Mouse (Mus musculus) gastrocnemius, postnatal 4 days (tissue): ENCODE data around the gene Fcer1g. TPM values are rescaled to one million over a fixed set of nuclear protein-coding genes. Genes with fewer than 3 reads are reported as not detected.

Experiments used
- DNase-seq, 2 experiments: peaks; one replicate each; pipeline ENCODE4 v3.0.0; 2021 to 2022; ENCODE audit warnings: low spot score in 2 of 2, mixed read lengths in 2 of 2
- total RNA-seq, 2 experiments: library from RNA; stranded (reverse); gene quantifications; 2 replicates each; pipeline ENCODE4 v1.2.3; 2021

Gene Fcer1g
- total RNA-seq, 2 experiments from 2014 or later = 18.7 to 28.7 TPM

DNA sequence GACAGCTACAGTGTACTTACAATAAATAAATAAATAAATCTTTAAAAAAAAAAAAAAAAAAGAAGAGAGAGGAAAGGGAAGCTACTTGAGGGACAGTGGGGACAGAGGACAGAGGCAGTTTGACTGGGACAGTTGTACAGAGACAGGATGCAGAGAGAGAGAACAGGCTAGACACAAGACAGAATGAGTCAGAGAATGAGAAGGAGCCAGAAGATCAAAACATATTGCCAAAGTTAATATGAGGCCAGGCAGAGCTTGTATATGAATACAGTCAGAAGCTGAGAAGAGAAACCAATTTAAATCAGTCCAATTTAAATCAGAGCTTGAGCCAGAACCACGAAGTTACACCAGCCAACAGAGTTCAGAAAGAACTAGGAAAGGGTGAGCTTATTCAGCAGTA is 34.2 kb upstream of the Fcer1g start:
- no peak for DNase-seq

DNA sequence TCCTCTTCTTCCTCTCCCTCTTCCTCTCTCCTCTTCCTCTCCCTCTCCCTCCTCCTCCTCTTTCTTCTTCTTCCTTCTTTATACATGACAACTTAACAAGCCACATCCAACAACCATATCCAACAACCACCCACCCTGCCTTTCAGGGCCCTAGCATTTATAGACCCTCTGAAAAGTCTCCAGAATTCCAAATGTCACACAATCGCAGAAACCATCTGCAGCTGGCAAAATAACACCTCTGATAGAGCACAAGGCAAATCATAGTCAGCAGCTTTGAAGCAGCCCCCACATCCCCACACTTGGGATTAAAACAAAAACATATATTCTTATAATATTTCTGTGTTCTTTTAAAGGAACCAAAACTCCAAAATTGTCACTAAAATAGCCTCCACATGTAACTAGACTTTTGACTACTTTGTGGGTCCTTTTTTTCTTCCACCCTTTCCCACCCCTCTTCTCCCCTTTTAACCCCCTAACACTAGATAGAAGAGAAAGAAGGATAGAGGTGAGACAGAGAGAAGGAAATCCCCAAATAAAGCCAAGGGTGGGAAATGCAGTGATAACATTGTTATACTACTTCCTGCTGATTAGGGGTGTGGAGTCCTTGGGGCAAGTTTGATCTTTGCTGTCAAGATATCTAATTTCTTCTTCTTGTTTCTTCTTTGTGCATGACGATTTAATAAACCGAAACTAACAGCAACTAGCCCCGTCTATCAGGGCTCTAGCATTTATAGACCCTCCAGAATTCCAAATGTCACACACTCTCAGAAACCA is 32.0 kb upstream of the Fcer1g start:
- no peak for DNase-seq

DNA sequence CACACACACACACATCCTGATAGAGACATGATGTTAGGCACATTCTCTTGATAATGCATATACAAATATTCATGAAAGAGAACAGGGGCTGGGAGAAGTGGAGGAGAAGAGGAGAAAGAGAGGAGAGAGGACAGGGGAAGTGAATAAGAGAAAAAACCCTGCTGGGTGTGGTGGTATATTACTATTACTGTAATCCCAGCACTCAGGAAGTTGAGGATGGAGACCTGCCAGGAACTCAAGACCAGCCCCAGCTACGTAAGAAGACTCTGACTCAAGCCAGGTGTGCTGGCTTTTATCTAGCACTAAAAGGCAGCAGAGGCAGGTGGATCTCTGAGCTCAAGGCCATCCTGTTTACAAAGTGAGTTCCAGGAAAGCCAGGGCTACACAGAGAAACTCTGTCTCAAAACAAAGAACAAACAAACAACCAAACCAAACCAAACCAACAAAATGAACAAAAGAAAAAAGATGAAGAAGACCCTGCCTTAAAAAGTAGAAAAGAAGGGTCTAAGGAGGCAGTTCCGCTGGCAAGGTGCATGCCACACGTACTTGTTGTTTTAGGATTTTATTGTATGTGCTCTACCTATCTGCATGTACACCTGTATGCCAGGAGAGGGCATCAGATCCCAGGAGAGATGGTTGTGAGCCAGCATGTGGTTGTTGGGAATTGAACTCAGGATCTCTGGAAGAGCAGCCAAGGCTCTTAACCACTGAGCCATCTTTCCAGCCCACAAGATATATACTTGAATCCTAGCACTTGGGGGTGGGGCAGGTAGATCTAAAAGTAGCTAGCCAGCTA is 29.7 kb upstream of the Fcer1g start:
- DNase-seq = no peak

DNA sequence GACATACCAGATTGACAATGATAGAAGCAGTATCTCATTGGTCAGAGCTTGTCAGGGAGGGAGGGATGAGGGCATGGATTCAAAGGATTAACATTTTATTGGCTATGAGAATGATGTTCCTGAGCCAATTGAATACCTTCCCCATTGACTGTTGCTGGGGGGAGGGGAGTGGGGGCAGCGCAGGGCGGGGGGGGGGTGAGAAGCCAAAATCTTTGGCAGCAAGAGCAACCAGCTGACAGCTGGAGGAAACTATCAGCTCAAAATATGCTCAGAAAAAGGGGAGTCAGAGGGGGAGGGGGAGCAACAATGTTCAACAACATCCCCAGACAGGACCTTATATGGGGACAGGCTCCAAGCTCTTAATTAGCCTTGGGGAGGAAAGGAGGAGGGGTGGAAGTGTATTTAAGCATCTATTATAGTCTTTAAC is 29.0 kb upstream of the Fcer1g start:
- DNase-seq = peak in 1 of 2 experiments; percentile 56

DNA sequence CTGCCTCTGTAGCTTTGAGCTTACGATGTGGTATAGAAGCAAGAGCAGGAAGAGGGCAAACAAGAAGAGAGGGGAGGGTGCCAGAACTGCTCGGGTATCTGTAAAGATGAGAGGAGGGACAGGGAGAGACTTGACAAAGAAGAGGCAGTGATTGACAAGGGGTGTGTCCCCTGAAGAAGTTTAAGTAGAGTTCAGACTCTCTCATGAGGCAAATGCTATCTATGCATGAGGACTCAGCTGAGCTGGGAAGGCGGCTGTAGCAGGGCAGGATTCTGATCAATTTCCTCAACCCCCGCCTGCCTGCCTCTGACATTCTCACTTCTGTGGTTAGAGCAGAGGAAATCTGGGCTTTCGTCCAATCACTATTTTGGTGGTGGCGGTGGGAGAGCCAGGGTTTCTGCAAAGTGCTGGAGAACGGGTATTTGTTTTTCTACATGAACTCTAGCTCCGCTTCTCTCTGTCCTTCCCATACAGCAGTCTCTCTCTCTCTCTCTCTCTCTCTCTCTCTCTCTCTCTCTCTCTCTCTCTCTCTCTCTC is 28.5 kb upstream of the Fcer1g start:
- DNase-seq = peak in 1 of 2 experiments; percentile 75

DNA sequence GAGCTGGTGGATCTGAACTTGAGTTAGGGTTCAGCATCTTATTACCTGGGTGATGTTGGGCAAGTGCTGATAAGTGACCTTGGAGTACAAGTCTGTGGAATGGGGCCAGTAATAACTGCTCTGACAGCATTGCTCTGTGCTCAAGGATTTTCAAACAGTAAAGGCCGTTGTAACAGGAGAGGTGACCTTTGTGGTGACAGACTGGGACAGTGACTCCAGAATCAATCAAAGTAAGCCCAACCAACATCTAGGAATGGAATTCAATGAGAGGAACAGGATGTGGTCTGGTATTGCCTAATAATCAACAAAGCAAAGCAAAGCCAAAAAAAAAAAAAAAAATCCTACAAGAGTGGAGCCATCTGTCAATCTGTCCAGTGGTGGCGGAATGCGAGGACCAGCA is 26.2 kb upstream of the Fcer1g start:
- DNase-seq = no peak

DNA sequence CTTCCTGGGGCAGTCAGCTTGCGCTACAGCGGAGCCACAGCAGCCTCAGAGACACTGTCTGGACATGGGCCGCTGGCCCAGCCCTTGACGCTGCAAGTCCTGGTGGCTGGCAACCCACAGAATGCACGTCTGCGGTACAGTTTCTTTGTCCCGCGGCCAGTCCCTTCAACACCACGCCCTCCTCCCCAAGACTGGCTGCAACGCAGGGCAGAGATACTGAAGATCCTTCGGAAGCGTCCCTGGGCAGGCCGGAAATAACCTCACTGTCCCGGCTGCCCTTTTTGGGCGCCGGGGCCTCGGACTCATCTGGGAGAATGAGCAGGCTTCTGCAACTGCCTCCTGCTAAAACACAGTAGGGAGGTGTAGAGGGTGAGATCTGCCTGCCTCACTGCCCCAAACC is 24.8 kb upstream of the Fcer1g start:
- DNase-seq = no peak

DNA sequence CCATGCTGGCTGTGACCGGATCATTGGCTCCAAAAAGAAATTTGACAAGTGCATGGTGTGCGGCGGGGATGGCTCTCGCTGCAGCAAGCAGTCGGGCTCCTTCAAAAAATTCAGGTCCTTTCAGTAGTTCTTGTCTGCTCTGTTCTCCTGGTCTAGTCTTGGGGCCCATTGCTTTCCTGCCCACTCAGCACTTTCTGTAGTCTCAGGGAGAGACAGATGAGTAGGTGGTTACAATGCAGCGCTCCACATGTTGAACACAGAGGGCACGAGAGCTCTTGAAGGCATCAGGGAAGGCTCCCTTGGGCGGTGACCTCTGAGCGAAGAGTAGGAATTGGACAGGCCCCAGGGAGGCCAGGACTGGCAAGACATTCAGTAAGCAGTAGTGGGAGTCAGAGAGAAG is 23.6 kb upstream of the Fcer1g start:
- DNase-seq = no peak

DNA sequence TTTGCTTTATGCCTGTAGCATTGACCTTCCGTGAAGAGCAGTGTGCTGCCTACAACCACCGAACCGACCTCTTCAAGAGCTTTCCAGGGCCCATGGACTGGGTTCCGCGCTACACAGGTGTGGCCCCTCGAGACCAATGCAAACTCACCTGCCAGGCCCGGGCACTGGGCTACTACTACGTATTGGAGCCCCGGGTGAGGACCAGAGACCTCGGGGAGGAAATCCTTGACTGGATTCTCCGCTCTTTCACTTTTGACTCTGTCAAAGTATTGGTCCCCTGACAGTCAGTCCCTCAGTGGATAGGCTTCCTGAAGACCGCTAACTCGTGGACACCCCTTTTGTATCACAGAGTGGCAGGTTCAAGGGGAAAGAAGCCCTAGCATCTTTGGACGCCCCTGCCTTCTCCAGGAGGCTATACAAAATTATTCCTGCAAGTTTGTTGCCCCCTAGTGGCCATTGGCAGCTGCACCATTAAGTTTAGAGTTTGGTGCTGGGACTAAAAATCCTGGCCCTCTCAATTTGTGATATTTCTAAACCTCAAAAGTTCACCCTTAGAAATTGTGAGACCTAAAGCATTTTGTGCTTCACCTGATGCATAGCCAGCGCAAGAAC is 22.9 kb upstream of the Fcer1g start:
- peak in 1 of 2 experiments; percentile 62 for DNase-seq

DNA sequence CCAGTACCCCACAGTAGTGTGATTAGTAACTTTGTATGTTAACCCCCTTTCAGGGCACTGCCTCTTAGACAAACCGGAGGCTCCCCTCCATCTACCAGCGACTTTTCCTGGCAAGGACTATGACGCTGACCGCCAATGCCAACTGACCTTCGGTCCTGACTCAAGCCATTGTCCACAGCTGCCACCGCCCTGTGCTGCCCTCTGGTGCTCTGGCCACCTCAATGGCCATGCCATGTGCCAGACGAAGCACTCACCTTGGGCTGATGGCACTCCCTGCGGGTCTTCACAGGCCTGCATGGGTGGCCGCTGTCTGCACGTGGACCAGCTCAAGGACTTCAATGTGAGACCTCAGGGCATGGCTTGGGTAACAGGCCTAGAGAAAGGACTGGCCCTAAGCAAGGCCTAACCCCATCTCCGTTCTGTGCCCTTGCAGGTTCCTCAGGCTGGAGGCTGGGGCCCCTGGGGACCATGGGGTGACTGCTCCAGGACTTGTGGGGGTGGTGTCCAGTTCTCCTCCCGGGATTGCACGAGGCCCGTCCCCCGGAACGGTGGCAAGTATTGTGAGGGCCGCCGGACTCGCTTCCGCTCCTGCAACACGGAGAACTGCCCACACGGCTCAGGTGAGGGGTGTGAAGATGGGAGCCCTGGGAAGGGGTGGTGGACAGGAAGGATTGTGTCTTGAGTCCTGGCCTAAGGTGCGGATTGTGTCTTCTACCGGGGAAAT is 22.1 kb upstream of the Fcer1g start:
- DNase-seq = no peak

DNA sequence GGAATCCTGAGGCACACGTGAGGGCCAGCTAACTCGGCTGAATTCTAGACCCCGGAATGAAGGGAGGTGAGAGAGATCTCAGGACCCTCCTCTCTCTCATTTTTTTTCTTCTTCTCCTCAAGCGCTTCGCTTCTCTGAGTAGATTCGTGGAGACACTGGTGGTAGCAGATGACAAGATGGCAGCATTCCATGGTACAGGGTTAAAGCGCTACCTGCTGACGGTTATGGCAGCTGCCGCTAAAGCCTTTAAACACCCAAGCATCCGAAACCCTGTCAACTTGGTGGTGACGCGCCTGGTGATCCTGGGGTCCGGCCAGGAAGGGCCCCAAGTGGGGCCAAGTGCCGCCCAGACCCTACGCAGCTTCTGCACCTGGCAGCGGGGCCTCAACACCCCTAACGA is 18.2 kb upstream of the Fcer1g start:
- no peak for DNase-seq

DNA sequence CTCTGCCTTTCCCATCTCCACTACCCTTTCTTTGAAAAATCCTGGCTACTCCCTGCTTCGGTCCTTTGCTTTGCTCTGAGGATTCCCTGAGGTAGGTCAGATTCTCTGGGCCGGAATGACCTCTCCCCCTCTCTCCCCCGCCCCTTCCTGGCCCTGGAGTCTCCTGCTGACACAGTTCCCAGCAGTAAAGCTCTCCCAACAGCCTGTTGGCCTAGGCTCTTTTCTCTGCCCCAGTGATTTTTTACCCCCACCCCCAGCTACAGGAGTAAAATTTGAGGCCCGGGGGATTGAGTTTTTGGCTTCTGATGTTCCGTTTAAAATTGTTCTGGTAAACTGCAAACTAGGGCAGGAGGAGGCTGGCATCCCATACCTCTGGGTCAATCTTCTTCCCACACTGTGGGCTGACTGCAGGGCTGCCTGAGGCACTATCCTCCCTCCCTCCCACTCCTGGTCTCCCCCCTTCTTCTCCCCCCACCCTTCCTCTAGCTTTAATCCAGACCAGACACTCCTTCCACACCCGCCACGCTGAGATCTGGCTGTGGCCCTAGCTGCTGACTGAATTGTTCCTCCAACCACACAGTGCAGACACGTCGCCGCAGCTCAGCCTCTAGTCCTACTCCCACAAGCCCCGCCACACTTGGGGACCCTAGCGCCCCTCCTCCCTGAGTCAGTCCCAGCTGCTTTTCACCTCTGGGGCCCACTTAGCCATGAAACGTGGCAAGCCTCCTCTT is 17.6 kb upstream of the Fcer1g start:
- peak in 1 of 2 experiments; percentile 69 for DNase-seq

DNA sequence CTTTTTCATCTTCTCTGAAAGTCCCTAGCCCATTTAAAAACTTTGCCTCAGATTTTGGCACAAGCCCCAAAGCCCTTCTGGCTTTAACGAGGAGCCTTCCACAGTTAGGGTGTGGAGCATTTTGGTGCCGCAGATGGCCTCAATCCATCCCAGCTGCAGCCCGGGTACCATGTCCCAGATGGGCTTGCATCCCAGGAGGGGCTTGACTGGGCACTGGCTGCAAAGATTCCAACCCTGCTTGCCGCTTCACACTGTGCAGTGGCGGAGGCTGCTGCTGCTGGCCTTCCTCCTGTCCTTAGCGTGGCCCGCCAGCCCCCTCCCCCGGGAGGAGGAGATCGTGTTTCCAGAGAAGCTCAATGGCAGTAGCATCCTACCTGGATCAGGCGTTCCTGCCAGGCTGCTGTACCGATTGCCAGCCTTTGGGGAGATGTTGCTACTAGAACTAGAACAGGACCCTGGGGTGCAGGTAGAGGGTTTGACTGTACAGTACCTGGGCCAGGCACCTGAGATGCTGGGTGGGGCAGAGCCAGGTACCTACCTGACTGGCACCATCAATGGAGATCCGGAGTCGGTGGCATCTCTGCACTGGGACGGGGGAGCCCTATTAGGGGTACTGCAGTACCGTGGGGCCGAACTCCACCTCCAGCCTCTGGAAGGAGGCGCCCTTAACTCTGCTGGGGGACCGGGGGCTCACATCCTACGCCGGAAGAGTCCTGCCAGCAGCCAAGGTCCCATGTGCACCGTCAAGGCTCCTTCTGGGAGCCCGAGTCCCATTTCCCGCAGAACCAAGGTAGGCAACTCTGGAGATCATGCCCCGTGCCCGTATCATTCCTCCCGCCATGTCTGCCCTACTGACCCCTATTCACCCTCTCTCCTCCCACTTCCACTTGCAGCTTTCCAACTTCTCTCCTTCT is 16.8 kb upstream of the Fcer1g start, which contains the start of gene Ndufs2:
Gene Ndufs2, minus strand, starts transcription at position 709 of the 914 bp plus-strand sequence.
- DNase-seq = peak in 1 of 2 experiments; percentile 64

DNA sequence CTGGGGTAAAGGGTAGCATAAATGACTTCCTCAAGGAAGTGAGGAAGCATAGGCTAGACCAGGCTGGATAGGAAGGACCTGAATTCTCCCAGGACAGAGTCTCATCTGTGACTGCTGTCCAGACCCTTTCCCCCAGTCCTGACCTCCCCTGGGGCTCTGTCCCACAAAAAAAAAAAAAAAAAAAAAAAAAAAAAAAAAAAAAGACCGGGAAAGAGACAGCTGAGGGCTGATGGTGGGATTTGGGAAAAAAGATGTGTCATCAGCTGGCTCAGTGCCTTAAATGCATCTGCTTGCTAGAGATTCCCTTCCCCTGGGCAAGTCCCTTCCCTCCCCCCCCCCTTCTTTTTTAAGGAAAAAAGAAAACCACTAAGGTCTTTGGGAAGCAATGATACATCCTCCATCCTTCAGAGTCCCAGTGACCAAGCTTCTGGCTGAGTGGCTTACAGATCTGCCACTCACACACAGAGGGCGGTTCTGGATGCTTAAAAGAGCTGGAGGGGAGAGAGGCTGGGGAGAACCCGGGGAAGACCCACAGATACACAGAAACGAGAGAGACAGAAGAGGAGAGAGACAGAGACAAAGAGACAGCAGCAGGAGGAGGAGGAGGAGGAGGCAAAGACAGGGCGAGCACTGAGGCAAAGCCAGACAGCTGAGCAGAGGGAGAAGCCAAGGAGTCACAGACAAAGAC is 15.9 kb upstream of the Fcer1g start, which contains the start of gene Adamts4:
Gene Adamts4, plus strand, starts transcription at position 509 of the 688 bp plus-strand sequence.
- peak in 1 of 2 experiments; percentile 67 for DNase-seq

DNA sequence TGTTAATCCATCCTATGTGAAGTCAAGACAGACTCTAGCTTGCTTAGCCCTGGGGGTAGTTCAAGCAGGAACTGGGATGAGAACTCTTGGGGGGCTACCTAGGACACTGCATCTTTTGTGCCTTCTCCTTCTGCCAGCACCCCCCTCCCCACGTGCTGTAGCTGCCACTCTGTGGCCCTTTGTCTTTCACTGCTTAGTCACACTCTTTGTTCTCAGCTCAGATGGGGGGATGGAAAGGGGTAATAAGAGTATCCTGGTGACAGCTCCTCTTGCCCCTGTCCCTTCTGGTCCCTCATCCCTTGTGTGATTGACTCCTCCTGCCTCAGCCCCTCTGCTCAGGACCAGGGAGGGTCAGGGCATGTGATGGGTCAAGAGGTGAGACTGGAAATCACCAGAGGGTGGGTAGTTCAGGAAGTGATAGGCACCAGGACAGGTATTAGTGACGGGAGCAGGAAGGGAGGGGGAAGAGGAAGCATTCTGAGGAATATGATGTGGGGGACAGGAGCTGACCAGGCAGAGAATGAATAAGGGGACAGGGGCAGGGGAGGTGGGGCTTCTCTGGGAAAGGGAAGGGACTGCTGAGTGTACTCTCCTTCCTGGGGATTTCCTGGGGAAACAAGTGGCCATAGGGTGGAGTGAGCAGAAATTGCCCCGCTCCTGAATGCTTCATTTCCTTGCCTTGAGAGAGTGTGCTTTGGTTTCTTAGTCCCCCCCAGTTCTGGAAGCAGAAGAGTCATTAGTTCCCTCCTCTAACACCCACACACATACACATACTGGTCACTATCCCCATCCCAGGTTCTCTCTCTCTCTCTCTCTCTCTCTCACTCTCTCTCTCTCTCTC is 14.4 kb upstream of the Fcer1g start:
- no peak for DNase-seq

DNA sequence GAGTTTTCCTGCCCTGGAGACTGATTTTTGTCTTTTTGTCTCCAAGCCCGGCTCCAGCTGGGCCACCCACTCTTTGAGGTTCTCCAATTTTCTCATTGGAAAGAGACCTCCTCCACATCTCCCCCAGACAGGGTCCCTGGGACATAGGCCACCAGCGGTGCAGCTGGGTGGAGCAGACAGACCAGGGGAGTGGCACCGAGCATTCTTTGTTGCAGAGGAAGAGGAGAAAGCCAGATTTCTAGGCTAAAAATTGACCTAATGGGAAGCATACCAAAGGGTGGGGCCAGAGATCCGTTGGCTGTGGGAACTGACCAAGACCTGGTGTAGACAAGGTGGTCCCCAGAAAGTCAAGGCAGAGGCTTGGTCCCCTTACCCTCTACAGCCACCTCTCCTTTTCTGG is 13.8 kb upstream of the Fcer1g start:
- DNase-seq = no peak

DNA sequence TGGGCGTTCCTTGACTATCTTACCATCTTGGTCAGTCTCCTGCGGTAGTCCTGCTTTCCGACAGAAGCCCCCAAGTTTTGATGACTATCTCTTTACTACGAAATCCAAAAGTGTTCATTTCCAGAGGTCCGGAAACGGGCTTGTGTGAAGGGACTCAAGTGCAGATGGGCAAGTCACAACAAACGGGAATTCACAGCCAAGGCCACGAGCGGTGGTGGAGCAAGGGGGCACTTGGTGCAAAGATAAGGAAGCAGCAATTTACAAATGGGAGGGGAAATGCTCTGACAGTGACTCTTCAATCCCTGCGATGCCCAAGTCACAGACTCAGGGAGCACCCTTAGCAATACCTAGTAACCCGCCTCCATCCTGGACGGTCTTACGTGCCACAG is 13.3 kb upstream of the Fcer1g start:
- DNase-seq = no peak
